Mouse (Mus musculus) kidney, postnatal 4 days (tissue): ENCODE measurements around the gene Gpr176.

Source experiments
- DNase-seq, 2 experiments: peaks; one replicate each; pipeline ENCODE4 v3.0.0; 2021; ENCODE audit warnings: mixed read lengths in 2 of 2

Gene Gpr176

GRCm38 (mm10) chr2:118372901-118373571 lies at the start of gene Gpr176:
Gpr176 (minus strand) TSS chr2:118373419.
- peak; percentile 57 to 72 for DNase-seq

- no peak for DNase-seq
Measured at GRCm38 (mm10) chr2:118422385-118422784, 49.2 kb upstream of the Gpr176 start.

- no peak for DNase-seq
Measured at GRCm38 (mm10) chr2:118421951-118422350, 48.7 kb upstream of the Gpr176 start.

GRCm38 (mm10) chr2:118418076-118418475 lies 44.9 kb upstream of the Gpr176 start:
- no peak for DNase-seq

- no peak for DNase-seq
Measured at GRCm38 (mm10) chr2:118415601-118416355, 42.6 kb upstream of the Gpr176 start.

GRCm38 (mm10) chr2:118412821-118413220 lies 39.6 kb upstream of the Gpr176 start:
- DNase-seq, result no peak

- no peak for DNase-seq
Measured at GRCm38 (mm10) chr2:118408336-118408895, 35.2 kb upstream of the Gpr176 start.

- DNase-seq, result no peak
Measured at GRCm38 (mm10) chr2:118406811-118407210, 33.6 kb upstream of the Gpr176 start.

GRCm38 (mm10) chr2:118405568-118405967 lies 32.3 kb upstream of the Gpr176 start:
- no peak for DNase-seq

GRCm38 (mm10) chr2:118404336-118404735 lies 31.1 kb upstream of the Gpr176 start:
- no peak for DNase-seq

- DNase-seq, result peak in 1 of 2 experiments; percentile 22
Measured at GRCm38 (mm10) chr2:118401834-118402727, 28.9 kb upstream of the Gpr176 start.

GRCm38 (mm10) chr2:118399751-118400150 lies 26.5 kb upstream of the Gpr176 start:
- no peak for DNase-seq

GRCm38 (mm10) chr2:118391201-118391600 lies 18.0 kb upstream of the Gpr176 start:
- DNase-seq, result no peak

- DNase-seq, result no peak
Measured at GRCm38 (mm10) chr2:118390072-118390471, 16.9 kb upstream of the Gpr176 start.

- DNase-seq, result no peak
Measured at GRCm38 (mm10) chr2:118389569-118389968, 16.4 kb upstream of the Gpr176 start.

GRCm38 (mm10) chr2:118388341-118389335 lies 15.4 kb upstream of the Gpr176 start, which contains the start of gene Eif2ak4:
Eif2ak4 (plus strand) TSS chr2:118388618.
- DNase-seq, result peak; percentile 99 to 100

- peak; percentile 15 to 22 for DNase-seq
Measured at GRCm38 (mm10) chr2:118383387-118383786, 10.2 kb upstream of the Gpr176 start.

GRCm38 (mm10) chr2:118379756-118380155 lies 6.5 kb upstream of the Gpr176 start:
- DNase-seq, result no peak

GRCm38 (mm10) chr2:118375931-118376330 lies 2.7 kb upstream of the Gpr176 start:
- DNase-seq, result no peak

GRCm38 (mm10) chr2:118375522-118375921 lies 2.3 kb upstream of the Gpr176 start:
- DNase-seq, result no peak

GRCm38 (mm10) chr2:118373572-118374279 lies 507 bp upstream of the Gpr176 start:
- DNase-seq, result peak; percentile 87 to 93
